Mouse (Mus musculus) inflammation-experienced regulatory T-cells, adult 6 months (primary cell): ENCODE results near the gene Coro1b. TPM values are rescaled to one million over a fixed set of nuclear protein-coding genes. Genes with fewer than 3 reads are reported as not detected.
A peak's percentile ranks its signal among the peaks of the same experiment; 100 is the strongest.

Source experiments
- ATAC-seq: one replicate; pipeline ENCODE4 v1.8.0; 2017
- polyA plus RNA-seq, 3 experiments: library from polyadenylated mRNA; unstranded; fragments of 100-300 nt; shearing (Covaris generic); gene quantifications; one replicate each; pipeline ENCODE4 v1.2.1; 2017

The Coro1b gene
- polyA plus RNA-seq, result 100 to 1,000 TPM; 228 to 269 (median 241) TPM

- ATAC-seq, result peak; percentile 97
These were observed at the start of gene Coro1b for GRCm38 (mm10) chr19:4148491-4148806. Gene Coro1b, plus strand, starts transcription at chr19:4148619.

- ATAC-seq, result peak; percentile 32
These were observed 49.4 kb upstream of the Coro1b start for GRCm38 (mm10) chr19:4099056-4099455.

GRCm38 (mm10) chr19:4099837-4100717, 48.3 kb upstream of the Coro1b start, which contains the start of gene Pitpnm1:
Gene Pitpnm1, plus strand, starts transcription at chr19:4099998.
- no peak for ATAC-seq

GRCm38 (mm10) chr19:4100718-4101261, 47.6 kb upstream of the Coro1b start:
- no peak for ATAC-seq

- ATAC-seq, result no peak
These were observed 47.0 kb upstream of the Coro1b start for GRCm38 (mm10) chr19:4101466-4101865.

GRCm38 (mm10) chr19:4102049-4102448, 46.4 kb upstream of the Coro1b start:
- no peak for ATAC-seq

GRCm38 (mm10) chr19:4102626-4103025, 45.8 kb upstream of the Coro1b start:
- ATAC-seq, result no peak

- ATAC-seq, result no peak
These were observed 45.1 kb upstream of the Coro1b start for GRCm38 (mm10) chr19:4103294-4103693.

GRCm38 (mm10) chr19:4103792-4104191, 44.6 kb upstream of the Coro1b start:
- ATAC-seq, result no peak

- ATAC-seq, result no peak
These were observed 43.7 kb upstream of the Coro1b start for GRCm38 (mm10) chr19:4104675-4105194.

GRCm38 (mm10) chr19:4106654-4107053, 41.8 kb upstream of the Coro1b start:
- ATAC-seq, result no peak

GRCm38 (mm10) chr19:4108535-4108934, 39.9 kb upstream of the Coro1b start:
- no peak for ATAC-seq

GRCm38 (mm10) chr19:4112063-4112960, 36.1 kb upstream of the Coro1b start:
- ATAC-seq, result no peak

- ATAC-seq, result peak; percentile 17
These were observed 35.1 kb upstream of the Coro1b start for GRCm38 (mm10) chr19:4113186-4113805.

GRCm38 (mm10) chr19:4113806-4114230, 34.6 kb upstream of the Coro1b start:
- peak; percentile 84 for ATAC-seq

- ATAC-seq, result no peak
These were observed 33.9 kb upstream of the Coro1b start for GRCm38 (mm10) chr19:4114551-4114950.

- ATAC-seq, result no peak
These were observed 33.3 kb upstream of the Coro1b start for GRCm38 (mm10) chr19:4115144-4115543.

- no peak for ATAC-seq
These were observed 32.6 kb upstream of the Coro1b start for GRCm38 (mm10) chr19:4115816-4116215.

- ATAC-seq, result no peak
These were observed 31.4 kb upstream of the Coro1b start for GRCm38 (mm10) chr19:4117006-4117405.

GRCm38 (mm10) chr19:4118350-4118749, 30.1 kb upstream of the Coro1b start:
- ATAC-seq, result no peak

GRCm38 (mm10) chr19:4119716-4120487, 28.5 kb upstream of the Coro1b start:
- peak; percentile 79 for ATAC-seq

GRCm38 (mm10) chr19:4120496-4120895, 27.9 kb upstream of the Coro1b start:
- ATAC-seq, result no peak
